Mouse (Mus musculus) retina, postnatal 7 days (tissue): ENCODE measurements around the gene Agap1.
"Not testable (repeated sequence)": the region's sequence is repeated elsewhere in the genome, so short reads cannot be mapped to it uniquely, and the experiment has no call there.

Experiments
- DNase-seq: peaks from one replicate; pipeline ENCODE4 v3.0.0-alpha.2; 2012; ENCODE audit warnings: low read depth, low spot score

The Agap1 gene

DNA sequence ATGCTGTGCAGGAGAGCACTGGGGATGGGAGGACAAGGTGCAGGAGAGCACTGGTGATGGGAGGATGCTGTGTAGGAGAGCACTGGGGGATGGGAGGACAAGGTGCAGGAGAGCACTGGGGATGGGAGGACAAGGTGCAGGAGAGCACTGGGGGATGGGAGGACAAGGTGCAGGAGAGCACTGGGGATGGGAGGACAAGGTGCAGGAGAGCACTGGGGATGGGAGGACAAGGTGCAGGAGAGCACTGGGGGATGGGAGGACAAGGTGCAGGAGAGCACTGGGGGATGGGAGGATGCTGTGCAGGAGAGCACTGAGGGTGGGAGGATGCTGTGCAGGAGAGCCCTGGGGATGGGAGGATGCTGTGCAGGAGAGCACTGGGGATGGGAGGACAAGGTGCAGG, 47.3 kb downstream of the Agap1 start:
- not testable (repeated sequence) for DNase-seq

DNA sequence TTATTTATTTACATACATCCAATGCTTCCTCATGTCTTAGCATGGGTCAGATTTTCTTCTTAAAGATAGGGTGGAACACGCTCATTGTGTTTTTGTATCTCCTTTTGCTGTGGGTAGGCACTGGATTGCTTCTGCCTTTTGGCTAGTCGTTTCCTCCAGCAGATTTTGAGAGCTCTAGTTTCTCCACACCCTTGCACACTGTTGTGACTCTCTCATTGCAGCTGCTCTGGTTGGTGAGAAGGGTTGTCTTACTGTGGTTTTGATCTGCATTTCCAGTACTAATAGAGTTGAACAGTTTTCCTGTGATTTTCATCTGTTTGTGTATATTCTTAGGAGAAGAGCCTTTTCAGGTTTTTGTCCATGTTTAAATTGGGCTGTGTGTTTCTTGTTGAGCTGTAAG, 54.6 kb downstream of the Agap1 start:
- no peak for DNase-seq

DNA sequence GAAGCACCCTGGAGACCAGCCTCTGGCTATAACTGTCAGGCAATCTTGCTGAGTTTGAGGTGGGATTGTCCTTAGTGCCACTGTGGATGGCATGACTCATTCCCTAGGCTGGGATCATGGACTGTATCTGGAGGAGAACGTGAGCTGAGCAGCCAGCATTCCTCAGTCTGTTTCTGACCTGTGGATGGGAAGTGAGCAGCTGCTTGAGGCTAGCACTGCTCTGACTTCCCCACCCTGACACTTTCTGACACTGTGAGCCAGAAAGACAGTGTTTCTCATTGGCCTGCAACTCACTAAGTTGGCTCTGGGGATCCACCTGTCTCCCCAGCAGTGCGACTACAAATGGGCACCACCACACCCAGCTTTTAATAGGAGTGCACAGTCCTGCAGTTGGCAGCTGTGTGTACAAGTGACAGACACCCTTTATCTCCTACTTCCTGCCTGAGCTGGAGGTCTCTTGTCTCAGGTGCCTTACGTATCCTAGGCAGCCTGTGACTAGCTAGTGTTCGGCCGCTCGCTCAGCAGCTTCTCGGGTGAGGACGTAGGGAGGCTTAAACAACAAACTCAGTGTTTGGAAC, 55.2 kb downstream of the Agap1 start:
- no peak for DNase-seq

DNA sequence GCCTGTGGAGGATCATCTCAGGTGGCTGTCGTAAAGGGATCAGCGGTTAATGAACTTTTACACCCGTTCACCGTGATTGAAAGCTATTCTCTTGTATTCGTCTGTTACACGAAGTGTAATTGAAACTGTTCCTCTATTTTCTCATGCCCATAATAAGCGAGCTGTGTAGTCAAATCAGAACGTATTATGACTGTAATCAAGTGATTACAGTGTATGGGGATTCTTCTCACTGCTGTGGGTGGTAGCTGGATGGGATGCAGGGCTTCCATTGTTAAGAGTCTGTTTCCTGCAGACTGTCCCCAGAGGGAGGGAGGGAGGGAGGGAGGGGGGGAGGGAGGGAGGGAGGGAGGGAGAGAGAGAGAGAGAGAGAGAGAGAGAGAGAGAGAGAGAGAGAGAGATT, 56.1 kb downstream of the Agap1 start:
- no peak for DNase-seq

DNA sequence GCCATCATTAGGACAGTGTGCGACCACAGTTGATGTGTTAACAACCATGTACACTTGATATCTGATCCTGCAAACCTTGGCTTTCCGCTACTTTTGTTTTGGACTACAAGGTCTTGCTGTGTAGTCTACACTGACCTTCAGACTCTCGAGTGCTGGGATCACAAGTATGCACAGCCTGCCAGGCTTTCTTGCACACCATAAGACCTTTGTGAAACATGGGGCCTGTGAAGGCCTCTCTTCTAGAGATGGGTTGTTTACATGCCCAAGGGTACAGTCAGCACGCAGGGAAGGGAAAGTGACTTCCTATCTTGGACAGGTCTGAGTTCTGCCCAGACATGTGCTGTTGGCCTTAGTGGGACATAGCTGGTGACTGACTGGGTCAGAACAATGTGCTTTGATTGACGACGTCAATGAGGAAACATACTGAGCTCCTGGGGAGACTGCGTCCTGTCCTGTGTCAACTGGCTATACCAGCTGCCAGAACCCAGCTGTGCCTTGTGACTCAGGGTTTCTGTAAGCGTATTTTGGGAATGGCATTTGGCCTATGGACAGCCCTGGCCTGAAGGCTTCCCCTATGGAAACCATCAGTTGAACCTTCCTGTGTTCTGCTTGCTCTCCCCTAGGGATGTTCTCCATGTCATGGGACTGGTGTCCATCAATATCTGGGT, 59.1 kb downstream of the Agap1 start:
- DNase-seq, result no peak

- DNase-seq, result no peak
Observed at GRCm38 (mm10) chr1:89515808-89516560, 61.4 kb downstream of the Agap1 start.

GRCm38 (mm10) chr1:89517817-89518216, 63.2 kb downstream of the Agap1 start:
- no peak for DNase-seq

DNA sequence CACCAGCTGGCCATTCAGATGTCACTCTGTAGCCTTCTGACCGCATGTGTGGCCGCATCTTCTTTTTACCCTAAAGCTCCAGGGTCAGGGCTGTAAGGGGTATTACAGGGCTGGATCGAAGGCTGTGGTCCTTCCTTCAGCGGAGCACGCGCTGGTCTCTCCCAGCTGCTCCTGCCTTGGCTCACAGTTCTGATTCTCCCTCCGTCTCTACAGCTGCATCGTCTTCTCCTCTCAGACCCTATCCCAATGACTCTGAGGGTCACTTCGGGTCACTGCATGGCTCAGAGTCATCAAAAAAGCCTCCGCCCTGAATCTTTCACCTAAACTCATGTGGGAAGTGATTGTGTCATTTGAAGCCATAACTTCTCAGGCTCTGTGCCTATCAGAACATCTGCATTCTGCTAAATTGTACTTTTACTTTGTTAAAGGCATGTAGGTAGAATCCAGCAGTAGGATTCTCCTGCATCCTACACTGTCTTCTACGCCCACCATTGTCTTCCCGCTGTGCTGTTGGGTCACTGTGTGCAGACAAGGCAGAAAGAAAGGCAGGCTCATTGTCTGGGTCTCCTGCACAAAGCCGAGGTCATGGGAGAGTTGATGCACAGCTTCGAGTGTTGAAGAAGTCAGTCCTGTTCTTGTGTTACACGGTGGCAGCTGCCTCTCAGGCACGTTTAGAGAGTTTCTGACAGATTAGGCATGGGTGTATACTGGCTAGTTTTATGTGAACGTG, 65.5 kb downstream of the Agap1 start:
- DNase-seq, result no peak

- no peak for DNase-seq
Observed at GRCm38 (mm10) chr1:89521406-89521805, 66.8 kb downstream of the Agap1 start.

- DNase-seq, result no peak
Observed at GRCm38 (mm10) chr1:89521935-89522535, 67.4 kb downstream of the Agap1 start.

DNA sequence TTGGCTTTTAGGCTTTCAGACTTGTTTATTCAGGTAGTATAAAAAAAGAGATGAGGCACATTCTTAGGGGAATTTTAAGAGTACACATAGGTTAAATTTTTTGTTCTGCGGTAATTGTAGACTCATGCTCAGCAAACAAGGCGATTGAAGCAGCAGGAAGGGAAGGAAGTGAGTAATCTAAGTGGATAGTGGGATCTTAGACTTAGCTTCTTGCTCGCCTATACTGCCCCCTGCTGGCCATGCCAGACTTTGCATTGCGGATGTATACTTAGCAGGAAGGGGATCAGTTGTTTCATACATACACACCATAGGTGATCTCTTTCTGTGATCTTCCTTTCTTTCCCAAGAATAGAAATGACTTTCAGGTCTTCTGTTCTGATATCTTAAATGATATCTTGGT, 69.8 kb downstream of the Agap1 start:
- peak; percentile 79 for DNase-seq

DNA sequence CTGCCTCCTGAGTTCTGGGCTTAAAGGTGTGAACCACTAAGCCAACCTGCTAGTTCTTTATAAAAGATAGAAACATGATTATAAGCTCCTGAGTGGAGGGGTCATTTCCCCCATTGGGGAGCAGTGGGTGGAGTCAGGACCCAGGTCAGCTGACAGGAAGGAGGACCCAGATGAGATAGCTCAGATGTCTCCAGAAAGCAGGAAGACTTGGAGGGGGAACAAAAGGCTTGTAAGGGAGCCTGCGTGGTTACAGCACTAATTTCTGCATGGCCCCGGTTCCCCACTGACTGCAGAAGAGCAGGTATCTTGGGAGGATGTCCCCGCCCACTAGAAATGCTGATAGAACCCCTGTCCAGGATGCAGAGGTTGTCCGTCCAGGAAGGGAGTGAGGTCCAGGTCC, 70.4 kb downstream of the Agap1 start:
- no peak for DNase-seq

DNA sequence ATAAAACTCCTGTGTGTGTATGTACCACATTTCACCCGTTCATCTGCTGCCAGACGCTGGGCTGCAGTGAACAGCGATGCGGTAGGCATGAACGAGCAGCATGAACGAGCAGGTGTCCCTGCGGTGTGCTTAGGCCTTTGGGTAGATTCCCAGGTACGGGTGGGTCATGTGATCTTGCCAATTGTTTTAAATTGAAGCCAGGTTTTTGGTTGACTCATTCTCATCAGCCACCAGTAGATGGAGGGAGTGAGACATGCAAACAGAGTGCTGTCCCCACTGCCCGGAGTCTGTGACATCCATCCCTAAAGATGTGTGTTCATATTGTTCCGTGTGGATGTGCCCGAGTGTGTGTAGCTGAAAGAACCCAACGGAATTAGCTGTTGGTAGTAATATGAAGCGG, 71.2 kb downstream of the Agap1 start:
- peak; percentile 49 for DNase-seq

DNA sequence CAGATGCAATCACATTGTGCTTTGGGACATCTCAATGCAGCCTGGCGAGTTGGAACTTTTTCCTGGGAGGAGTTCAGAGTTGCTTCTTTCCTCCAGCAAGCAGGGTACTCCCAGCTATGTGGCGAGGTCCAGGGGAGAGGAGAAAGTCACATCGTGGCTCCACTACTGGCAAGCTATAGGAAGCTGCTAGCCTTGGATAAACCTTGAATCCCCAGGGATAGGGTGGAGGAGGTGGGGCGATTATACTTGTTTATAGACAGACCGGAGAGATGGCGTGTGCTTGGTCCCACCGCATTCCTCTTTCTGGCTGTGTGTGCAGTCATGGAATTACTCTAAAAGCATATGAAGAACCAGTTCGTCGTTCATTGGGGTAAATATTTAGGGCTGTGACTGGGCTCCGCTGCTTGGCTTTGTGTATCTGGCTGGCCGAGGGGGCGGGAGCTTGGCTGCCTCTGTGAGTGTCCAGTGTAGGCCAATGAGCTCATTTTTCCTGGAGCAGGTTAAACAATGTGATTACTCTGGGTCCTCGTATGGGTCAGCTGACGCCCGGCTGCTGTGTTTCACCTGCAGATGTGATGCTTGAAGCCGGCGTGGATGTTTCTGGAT, 74.2 kb downstream of the Agap1 start:
- DNase-seq, result no peak

DNA sequence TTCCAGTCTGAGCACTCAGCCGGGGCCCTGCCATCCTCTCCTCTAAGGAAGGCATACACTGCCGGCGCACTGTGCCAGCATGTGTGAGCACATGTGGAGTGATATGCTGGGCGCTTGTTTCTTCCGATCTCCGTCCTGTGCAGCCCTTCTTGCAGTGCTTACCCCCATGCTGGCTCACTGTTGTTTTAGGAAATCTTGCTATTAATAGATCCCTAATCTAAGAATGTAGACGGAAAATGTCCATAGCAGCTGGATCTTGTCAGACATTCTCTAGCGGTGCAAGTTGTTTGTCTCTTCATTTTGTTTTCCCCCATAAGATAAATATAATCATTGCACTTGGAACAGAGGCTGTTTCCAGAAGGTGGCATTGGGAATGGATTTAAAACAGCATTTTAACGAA, 79.1 kb downstream of the Agap1 start:
- no peak for DNase-seq

GRCm38 (mm10) chr1:89535206-89535605, 80.6 kb downstream of the Agap1 start:
- no peak for DNase-seq

DNA sequence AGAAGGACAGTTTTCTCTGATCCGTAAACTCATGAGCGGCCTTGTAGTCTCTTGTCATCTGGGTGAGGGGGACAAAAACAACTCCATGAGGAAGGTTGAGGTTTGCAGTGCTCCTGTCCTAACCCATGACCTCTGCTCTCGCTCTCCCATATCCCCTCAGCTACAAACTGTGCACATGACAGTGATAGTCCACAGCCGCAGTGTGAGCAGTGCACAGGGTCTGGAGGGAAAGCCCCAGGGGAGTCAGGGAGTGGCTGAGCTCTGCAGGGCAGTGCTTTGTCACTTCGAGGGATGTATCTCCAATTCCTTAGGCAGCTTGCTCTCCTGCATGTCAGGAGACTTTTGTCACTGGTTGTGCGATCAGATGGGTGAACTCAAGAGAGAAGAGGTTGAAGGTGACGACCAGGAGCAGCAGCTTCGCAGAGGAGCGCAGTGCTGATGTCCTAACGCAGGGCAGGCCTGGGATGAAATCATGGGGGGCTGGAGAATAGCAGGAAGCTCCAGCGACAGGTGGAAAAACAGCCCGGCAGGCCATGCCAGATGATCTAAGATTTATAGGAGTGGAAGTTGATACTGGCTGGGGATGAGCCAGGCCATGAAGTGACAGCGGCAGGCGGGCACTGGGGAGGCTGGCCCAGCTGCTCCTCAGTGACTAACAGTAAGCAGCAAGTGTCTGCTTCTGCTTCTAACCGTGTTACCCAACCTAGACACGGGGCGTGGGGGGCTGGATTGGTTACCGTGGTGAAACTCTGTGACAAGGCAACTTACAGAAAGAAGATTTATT, 83.7 kb downstream of the Agap1 start:
- DNase-seq, result no peak

- DNase-seq, result no peak
Observed at GRCm38 (mm10) chr1:89539127-89539526, 84.5 kb downstream of the Agap1 start.

DNA sequence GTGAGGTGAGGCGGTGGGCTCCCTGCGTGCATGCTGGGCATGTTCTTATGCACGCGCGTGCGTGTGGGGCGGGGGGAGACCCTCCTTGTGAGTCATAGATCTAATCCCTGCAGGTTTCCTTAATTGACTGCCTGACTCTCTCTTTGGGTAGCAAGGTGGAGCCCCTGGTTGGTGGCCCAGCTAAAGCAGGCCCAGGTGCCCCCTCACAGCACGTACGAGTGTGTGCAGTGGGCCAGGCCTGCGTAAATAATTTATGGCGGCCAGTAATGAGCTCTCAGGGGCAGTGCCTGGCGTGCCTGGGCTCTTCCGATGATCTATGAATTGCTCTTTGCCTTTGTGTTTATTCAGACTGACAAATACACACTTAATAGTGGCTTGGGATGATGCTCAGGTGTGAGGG, 86.5 kb downstream of the Agap1 start:
- no peak for DNase-seq

- no peak for DNase-seq
Observed at GRCm38 (mm10) chr1:89542464-89542863, 87.9 kb downstream of the Agap1 start.

DNA sequence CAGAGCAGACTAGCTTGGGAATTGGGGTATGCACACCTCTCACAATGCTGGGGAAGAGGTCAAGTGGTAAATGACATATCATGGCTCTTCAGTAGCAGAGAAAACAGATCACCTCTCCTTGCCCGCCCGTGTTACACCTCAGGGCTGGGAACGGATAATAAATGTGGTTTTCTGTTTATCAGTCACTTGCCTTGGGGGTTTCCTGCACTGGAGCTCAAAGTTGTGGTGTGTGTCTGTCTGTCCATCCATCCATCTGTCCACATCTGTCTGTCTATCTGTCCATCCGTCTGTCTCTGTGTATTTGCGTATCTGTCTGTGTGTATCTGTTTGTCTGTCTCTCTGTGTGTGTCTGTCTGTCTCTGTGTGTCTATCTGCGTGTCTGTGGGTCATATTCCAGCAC, 88.7 kb downstream of the Agap1 start:
- DNase-seq, result no peak
